Mouse (Mus musculus) stomach, embryonic 14.5 days (tissue): ENCODE data around the gene St6galnac3. TPM values are rescaled to one million over a fixed set of nuclear protein-coding genes. Genes with fewer than 3 reads are reported as not detected.

Experiments used
- ATAC-seq: fragments of 200-750 bp; cut with Nextera tagmentation; 2 replicates; pipeline ENCODE4 v1.8.0; 2017; ENCODE audit warnings: low read depth, moderate TSS enrichment; ENCODE audit not compliant: insufficient number of reproducible peaks, insufficient read depth, low FRiP score
- H3K27ac ChIP-seq: fragments of 300-500 bp; sonication (generic); 2 replicates; pipeline ENCODE4 v1.5.1; 2014; ENCODE audit warnings: mild to moderate bottlenecking, low read length, moderate library complexity, mixed read lengths
- H3K27me3 ChIP-seq: fragments of 300-500 bp; sonication (generic); 2 replicates; pipeline ENCODE4 v1.6.1; 2014; ENCODE audit warnings: low read length, control low read depth, mixed read lengths; ENCODE audit not compliant: control insufficient read depth, insufficient read depth
- H3K36me3 ChIP-seq: fragments of 300-500 bp; sonication (generic); 2 replicates; pipeline ENCODE4 v1.6.1; 2014; ENCODE audit warnings: mild to moderate bottlenecking, control low read depth, low read length, moderate library complexity, mixed read lengths; ENCODE audit not compliant: control insufficient read depth, insufficient read depth
- H3K4me1 ChIP-seq: fragments of 300-500 bp; sonication (generic); 2 replicates; pipeline ENCODE4 v1.6.1; 2014; ENCODE audit warnings: low read length, control low read depth, mixed read lengths; ENCODE audit not compliant: control insufficient read depth, insufficient read depth
- H3K4me2 ChIP-seq: fragments of 300-500 bp; sonication (generic); replicated peaks from 2 replicates; pipeline ENCODE4 v1.6.1; 2014; ENCODE audit warnings: low read depth, low read length, control low read depth
- H3K4me3 ChIP-seq: fragments of 300-500 bp; sonication (generic); 2 replicates; pipeline ENCODE4 v1.5.1; 2014; ENCODE audit warnings: low read depth, low read length, control low read depth
- H3K9ac ChIP-seq: fragments of 300-500 bp; sonication (generic); replicated peaks from 2 replicates; pipeline ENCODE4 v1.6.1; 2014; ENCODE audit warnings: low read depth, mild to moderate bottlenecking, control low read depth, low read length, moderate library complexity, mixed read lengths
- H3K9me3 ChIP-seq: fragments of 300-500 bp; sonication (generic); 2 replicates; pipeline ENCODE4 v1.6.1; 2016; ENCODE audit warnings: low read depth, low read length, control low read depth; ENCODE audit not compliant: control insufficient read depth
- WGBS: fragments of 180-500 bp; shearing (Covaris S2); extraction: QIAGEN DNeasy Blood & Tissue Kit; methylation state at CpG from one replicate; pipeline ENCODE4 v1.1.7; 2014; 5-methylcytosine and 5-hydroxymethylcytosine counted together
- polyA plus RNA-seq: library from polyadenylated mRNA; unstranded; fragments of >200 nt; fragmentation: Nextera tagmentation; extraction: Ambion mirVana; gene quantifications from 2 replicates; pipeline ENCODE4 v1.2.1, GENCODE M21; 2014

The St6galnac3 gene
- polyA plus RNA-seq, 1 experiment from 2014 or later = 51.6 TPM

GRCm38 (mm10) chr3:153436076-153437021, 288.6 kb downstream of the St6galnac3 start:
- WGBS = 83% methylated on average over 17 of the region's 17 CpGs
- no peak overlapping the region for H3K4me2 ChIP-seq
- no peak overlapping the region for H3K4me3 ChIP-seq
- H3K27ac ChIP-seq = no peak overlapping the region
- H3K36me3 ChIP-seq = no peaks in the 10 kb centered on the region
- no peaks in the 10 kb centered on the region for H3K4me1 ChIP-seq
- ATAC-seq = no peak
- H3K27me3 ChIP-seq = no peaks in the 10 kb centered on the region
- no peaks in the 10 kb centered on the region for H3K9me3 ChIP-seq
- H3K9ac ChIP-seq = no peak overlapping the region

DNA sequence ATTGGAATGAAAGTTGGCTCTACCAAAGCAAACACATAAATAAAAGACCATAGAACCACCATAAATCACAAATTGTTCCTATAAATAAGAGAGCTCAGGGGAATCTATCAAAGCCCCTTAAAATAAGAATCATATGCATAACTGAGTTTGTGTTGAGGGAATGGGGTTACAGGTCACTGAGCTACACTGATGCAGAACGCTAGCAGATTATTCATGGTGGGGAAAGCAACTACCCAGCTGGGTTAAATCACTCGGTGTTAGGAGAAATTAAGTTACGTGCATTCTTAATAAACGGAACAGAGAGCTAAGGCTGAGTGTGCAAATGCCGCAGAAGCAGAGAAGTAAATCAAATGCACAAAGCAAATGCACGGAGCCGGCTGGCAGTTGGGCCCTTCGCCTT, 292.0 kb downstream of the St6galnac3 start:
- ATAC-seq = no peak
- Histone ChIP-seq H3K4me2 (no peak overlapping the region), H3K9ac (no peak overlapping the region), H3K36me3 (no peaks in the 10 kb centered on the region), H3K4me3 (no peak overlapping the region), H3K4me1 (no peaks in the 10 kb centered on the region), H3K9me3 (no peaks in the 10 kb centered on the region), H3K27ac (no peak overlapping the region), H3K27me3 (no peaks in the 10 kb centered on the region)
- WGBS = 54% methylated on average over 8 of the region's 8 CpGs

DNA sequence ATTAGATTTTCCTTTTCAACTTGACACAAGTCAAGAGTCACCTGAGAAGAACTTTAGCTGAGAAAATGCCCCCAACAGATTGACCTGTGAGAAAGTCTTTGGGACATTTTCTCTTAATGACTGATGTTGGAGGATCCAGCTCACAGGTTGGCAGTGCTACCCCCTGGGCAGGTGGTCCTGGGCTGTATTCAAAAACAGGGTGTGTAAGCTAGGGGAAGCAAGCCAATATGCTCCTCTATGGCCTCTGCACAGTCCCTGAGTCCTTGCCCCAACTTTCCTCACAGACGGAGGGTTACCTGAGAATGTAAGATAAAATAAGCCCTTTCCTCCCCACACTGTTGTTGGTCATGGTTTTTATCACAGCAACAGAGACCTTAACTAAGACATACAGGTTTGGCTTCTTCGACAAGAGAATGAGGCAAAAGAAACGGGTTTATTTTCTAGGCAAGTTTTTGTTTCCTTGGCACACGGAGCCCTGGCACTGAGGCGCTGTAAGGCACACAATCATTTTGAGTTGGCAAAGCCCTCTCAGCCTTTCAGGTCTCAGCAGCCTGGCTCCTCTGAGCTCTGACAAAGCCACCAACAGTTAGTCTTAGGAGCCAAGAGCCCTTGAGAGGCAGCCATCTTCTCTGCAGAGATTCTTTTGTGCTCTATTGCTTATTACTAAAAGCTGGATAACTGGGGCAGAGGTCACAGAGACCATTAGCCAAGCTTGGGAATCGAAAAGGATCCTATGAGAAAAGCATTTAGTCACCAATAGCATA, 292.7 kb downstream of the St6galnac3 start:
- Histone ChIP-seq H3K4me2 (no peak overlapping the region), H3K36me3 (no peaks in the 10 kb centered on the region), H3K9me3 (no peaks in the 10 kb centered on the region), H3K4me3 (no peak overlapping the region), H3K27ac (no peak overlapping the region), H3K4me1 (no peaks in the 10 kb centered on the region), H3K27me3 (no peaks in the 10 kb centered on the region), H3K9ac (no peak overlapping the region)
- ATAC-seq = no peak
- WGBS = 84% methylated on average over 6 of the region's 6 CpGs

- WGBS = 47% methylated on average over 8 of the region's 8 CpGs
- no peaks in the 10 kb centered on the region for H3K4me1 ChIP-seq
- no peak overlapping the region for H3K9ac ChIP-seq
- no peak overlapping the region for H3K4me2 ChIP-seq
- no peaks in the 10 kb centered on the region for H3K36me3 ChIP-seq
- no peak overlapping the region for H3K27ac ChIP-seq
- H3K4me3 ChIP-seq = no peak overlapping the region
- no peaks in the 10 kb centered on the region for H3K27me3 ChIP-seq
- no peak for ATAC-seq
- H3K9me3 ChIP-seq = no peaks in the 10 kb centered on the region
Observed at GRCm38 (mm10) chr3:153429840-153430239, 295.1 kb downstream of the St6galnac3 start.

DNA sequence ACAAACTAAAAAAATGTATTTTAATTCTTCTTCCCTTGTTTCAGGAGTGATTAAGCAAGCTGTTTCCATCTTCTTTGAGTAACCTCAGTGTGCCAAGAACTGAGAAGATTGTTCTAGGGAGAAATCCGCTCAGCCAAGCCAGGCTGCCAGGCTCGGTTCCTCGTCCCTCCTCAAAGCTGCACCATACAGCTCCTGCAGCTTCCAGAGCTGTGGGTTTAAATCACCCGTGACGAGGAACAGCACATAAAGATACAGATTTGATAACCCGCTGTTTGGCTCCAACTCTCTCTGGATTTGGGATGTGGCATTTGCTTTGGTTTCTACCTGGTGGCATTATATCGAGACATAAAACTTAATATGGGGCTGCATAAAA, 303.1 kb downstream of the St6galnac3 start:
- 81% methylated on average over 7 of the region's 7 CpGs for WGBS
- no peaks in the 10 kb centered on the region for H3K9me3 ChIP-seq
- no peak overlapping the region for H3K4me2 ChIP-seq
- H3K27me3 ChIP-seq = no peaks in the 10 kb centered on the region
- H3K27ac ChIP-seq = no peak overlapping the region
- H3K9ac ChIP-seq = no peak overlapping the region
- no peaks in the 10 kb centered on the region for H3K36me3 ChIP-seq
- H3K4me1 ChIP-seq = no peaks in the 10 kb centered on the region
- no peak for ATAC-seq
- no peak overlapping the region for H3K4me3 ChIP-seq

GRCm38 (mm10) chr3:153421060-153421917, 303.7 kb downstream of the St6galnac3 start:
- Histone ChIP-seq H3K27ac (no peak overlapping the region), H3K27me3 (no peaks in the 10 kb centered on the region), H3K36me3 (no peaks in the 10 kb centered on the region), H3K4me3 (no peak overlapping the region), H3K9me3 (no peaks in the 10 kb centered on the region), H3K4me2 (no peak overlapping the region), H3K4me1 (no peaks in the 10 kb centered on the region), H3K9ac (no peak overlapping the region)
- 75% methylated on average over 14 of the region's 14 CpGs for WGBS
- ATAC-seq = no peak

DNA sequence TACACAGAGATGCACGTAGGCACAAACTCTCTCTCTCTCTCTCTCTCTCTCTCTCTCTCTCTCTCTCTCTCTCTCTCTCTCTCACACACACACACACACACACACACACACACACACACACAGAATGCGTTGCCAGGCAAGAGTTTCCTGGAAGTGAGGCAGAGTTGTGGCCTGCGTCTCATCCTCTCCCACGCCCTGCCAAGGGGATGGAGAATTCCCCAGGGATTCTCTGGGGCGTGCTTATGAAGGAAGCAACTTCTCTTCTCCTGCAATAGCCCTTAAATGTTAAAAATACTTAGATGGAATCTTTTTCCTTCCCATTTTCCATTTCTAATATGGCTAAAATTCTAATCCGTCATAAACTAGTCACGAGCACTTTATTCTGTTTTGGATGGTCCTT, 305.6 kb downstream of the St6galnac3 start:
- H3K9ac ChIP-seq = no peak overlapping the region
- H3K36me3 ChIP-seq = no peaks in the 10 kb centered on the region
- H3K27ac ChIP-seq = no peak overlapping the region
- ATAC-seq = no peak
- WGBS = 78% methylated on average over 7 of the region's 7 CpGs
- H3K4me2 ChIP-seq = no peak overlapping the region
- H3K4me1 ChIP-seq = no peaks in the 10 kb centered on the region
- no peak overlapping the region for H3K4me3 ChIP-seq
- no peaks in the 10 kb centered on the region for H3K27me3 ChIP-seq
- H3K9me3 ChIP-seq = no peaks in the 10 kb centered on the region

GRCm38 (mm10) chr3:153417001-153417400, 308.0 kb downstream of the St6galnac3 start:
- WGBS = 71% methylated on average over 9 of the region's 9 CpGs
- Histone ChIP-seq H3K4me1 (no peaks in the 10 kb centered on the region), H3K27ac (no peak overlapping the region), H3K9ac (no peak overlapping the region), H3K36me3 (no peaks in the 10 kb centered on the region), H3K27me3 (no peaks in the 10 kb centered on the region), H3K4me2 (no peak overlapping the region), H3K4me3 (no peak overlapping the region), H3K9me3 (no peaks in the 10 kb centered on the region)
- ATAC-seq = no peak
